Mouse (Mus musculus) CH12.LX (cell line): ENCODE measurements around the gene Akap3. TPM values are rescaled to one million over a fixed set of nuclear protein-coding genes. Genes with fewer than 3 reads are reported as not detected.

ENCODE experiments used
- DNase-seq: peaks from one replicate; pipeline ENCODE4 v3.0.0-alpha.2; 2013; ENCODE audit errors: extremely low read depth
- H3K27ac ChIP-seq: 2 replicates; pipeline ENCODE4 v1.5.1; 2012; ENCODE audit warnings: low read depth, mild to moderate bottlenecking, control low read depth, moderate library complexity; ENCODE audit not compliant: insufficient read depth
- H3K27me3 ChIP-seq: replicated peaks from 2 replicates; pipeline ENCODE3; 2012; ENCODE audit warnings: inconsistent platforms
- H3K36me3 ChIP-seq, 2 experiments: replicated peaks in 1 of 2; 2 replicates each; pipeline versions ENCODE3 to v1.6.1; 2012; ENCODE audit warnings: inconsistent platforms in 1 of 2, low read length in 1 of 2, mild to moderate bottlenecking in 1 of 2, mixed read lengths in 1 of 2, moderate library complexity in 1 of 2; ENCODE audit not compliant: control insufficient read depth in 1 of 2, insufficient read depth in 1 of 2
- H3K4me1 ChIP-seq, 2 experiments: 2 replicates each; pipeline ENCODE4 v1.6.1; 2012; ENCODE audit warnings: inconsistent platforms in 1 of 2, moderate library complexity in 1 of 2; ENCODE audit not compliant: insufficient read depth in 2 of 2, control insufficient read depth in 1 of 2
- H3K4me2 ChIP-seq: 2 replicates; pipeline ENCODE4 v1.6.1; 2012; ENCODE audit warnings: low read depth, mild to moderate bottlenecking, control low read depth; ENCODE audit not compliant: poor library complexity, insufficient read depth, severe bottlenecking
- H3K4me3 ChIP-seq, 3 experiments: fragments of 150-350 bp in 1 of 3; sonication (generic) in 1 of 3; replicated peaks in 1 of 3; 2 replicates each; pipeline versions ENCODE3 to v1.5.1; 2011 to 2012; ENCODE audit warnings: low read depth in 2 of 3, low read length in 2 of 3, mild to moderate bottlenecking in 2 of 3, moderate library complexity in 2 of 3, control low read depth in 1 of 3, improper control_type of control experiment in 1 of 3, inconsistent platforms in 1 of 3, mixed read lengths in 1 of 3; ENCODE audit not compliant: poor library complexity in 1 of 3
- H3K79me2 ChIP-seq: replicated peaks from 2 replicates; pipeline ENCODE4 v1.6.1; 2012; ENCODE audit warnings: mild to moderate bottlenecking, moderate library complexity; ENCODE audit not compliant: control insufficient read depth, poor library complexity, insufficient read depth, severe bottlenecking; ENCODE audit errors: extremely low read depth
- H3K9ac ChIP-seq: 2 replicates; pipeline ENCODE4 v1.6.1; 2012; ENCODE audit warnings: low read depth, mild to moderate bottlenecking, control low read depth, moderate library complexity; ENCODE audit not compliant: insufficient read depth
- H3K9me3 ChIP-seq: replicated peaks from 2 replicates; pipeline ENCODE3; 2012; ENCODE audit warnings: low read length, inconsistent platforms, mixed read lengths
- CHD2 ChIP-seq: IDR thresholded peaks from 2 replicates; pipeline ENCODE4 v1.6.1; 2011; ENCODE audit warnings: low read length, improper control_type of control experiment
- CTCF ChIP-seq, 2 experiments: IDR thresholded peaks in 1 of 2; conservative IDR thresholded peaks in 1 of 2; 2 replicates each; pipeline ENCODE4 v1.5.1; 2011 to 2012; ENCODE audit warnings: low read depth in 2 of 2, low read length in 2 of 2, improper control_type of control experiment in 1 of 2, inconsistent platforms in 1 of 2, mild to moderate bottlenecking in 1 of 2, moderate library complexity in 1 of 2
- ELF1 ChIP-seq: IDR thresholded peaks from 2 replicates; pipeline ENCODE4 v1.6.1; 2014; ENCODE audit warnings: low read depth, mild to moderate bottlenecking, inconsistent platforms, low read length, improper control_type of control experiment
- EP300 ChIP-seq: IDR thresholded peaks from 2 replicates; pipeline ENCODE4 v1.6.1; 2011; ENCODE audit warnings: low read length, improper control_type of control experiment
- ETS1 ChIP-seq: conservative IDR thresholded peaks from 2 replicates; pipeline ENCODE4 v1.6.1; 2012; ENCODE audit warnings: low read depth, mild to moderate bottlenecking, inconsistent platforms, low read length, improper control_type of control experiment, moderate library complexity
- GABPA ChIP-seq: IDR thresholded peaks from 2 replicates; pipeline ENCODE4 v1.6.1; 2012; ENCODE audit warnings: low read depth, low read length, improper control_type of control experiment, inconsistent platforms; ENCODE audit not compliant: insufficient replicate concordance
- HCFC1 ChIP-seq: IDR thresholded peaks from 2 replicates; pipeline ENCODE4 v1.6.1; 2012; ENCODE audit warnings: low read depth, mild to moderate bottlenecking, inconsistent platforms, low read length, improper control_type of control experiment
- IRF4 ChIP-seq: IDR thresholded peaks from 2 replicates; pipeline ENCODE4 v1.6.1; 2014; ENCODE audit warnings: low read depth, mild to moderate bottlenecking, inconsistent platforms, low read length, improper control_type of control experiment
- JUN ChIP-seq: IDR thresholded peaks from 2 replicates; pipeline ENCODE4 v1.6.1; 2011; ENCODE audit warnings: low read depth, mild to moderate bottlenecking, low read length, improper control_type of control experiment, moderate library complexity; ENCODE audit not compliant: insufficient read depth
- JUND ChIP-seq: conservative IDR thresholded peaks from 2 replicates; pipeline ENCODE4 v1.6.1; 2011; ENCODE audit warnings: low read depth, low read length, improper control_type of control experiment
- KAT2A ChIP-seq: IDR thresholded peaks from 2 replicates; pipeline ENCODE4 v1.6.1; 2012; ENCODE audit warnings: low read length, improper control_type of control experiment, inconsistent platforms; ENCODE audit not compliant: insufficient replicate concordance
- MAX ChIP-seq: IDR thresholded peaks from 2 replicates; pipeline ENCODE4 v1.6.1; 2011; ENCODE audit warnings: low read length, improper control_type of control experiment
- MAZ ChIP-seq: IDR thresholded peaks from 2 replicates; pipeline ENCODE4 v1.6.1; 2012; ENCODE audit warnings: low read depth, mild to moderate bottlenecking, inconsistent platforms, low read length, improper control_type of control experiment, moderate library complexity
- MEF2A ChIP-seq: IDR thresholded peaks from 2 replicates; pipeline ENCODE4 v1.6.1; 2014; ENCODE audit warnings: low read depth, mild to moderate bottlenecking, inconsistent platforms, low read length, improper control_type of control experiment, borderline replicate concordance
- MXI1 ChIP-seq: IDR thresholded peaks from 2 replicates; pipeline ENCODE4 v1.6.1; 2011; ENCODE audit warnings: mild to moderate bottlenecking, low read depth, low read length, improper control_type of control experiment
- MYC ChIP-seq: IDR thresholded peaks from 2 replicates; pipeline ENCODE4 v1.6.1; 2011; ENCODE audit warnings: low read depth, mild to moderate bottlenecking, improper control_type of control experiment, low read length
- NELFE ChIP-seq: IDR thresholded peaks from 2 replicates; pipeline ENCODE4 v1.6.1; 2011; ENCODE audit warnings: low read depth, low read length, improper control_type of control experiment
- NRF1 ChIP-seq: IDR thresholded peaks from 2 replicates; pipeline ENCODE4 v1.6.1; 2014; ENCODE audit warnings: low read depth, mild to moderate bottlenecking, inconsistent platforms, low read length, improper control_type of control experiment, moderate library complexity
- PAX5 ChIP-seq: IDR thresholded peaks from 2 replicates; pipeline ENCODE4 v1.6.1; 2012; ENCODE audit warnings: low read length, inconsistent platforms, mixed read lengths
- POLR2A ChIP-seq: IDR thresholded peaks from 2 replicates; pipeline ENCODE4 v1.6.1; 2011; ENCODE audit warnings: low read depth, mild to moderate bottlenecking, improper control_type of control experiment, low read length
- POLR2AphosphoS2 ChIP-seq: IDR thresholded peaks from 2 replicates; pipeline ENCODE4 v1.6.1; 2011; ENCODE audit warnings: low read depth, low read length, improper control_type of control experiment
- RAD21 ChIP-seq: IDR thresholded peaks from 2 replicates; pipeline ENCODE4 v1.6.1; 2011; ENCODE audit warnings: low read depth, mild to moderate bottlenecking, low read length, improper control_type of control experiment, moderate library complexity
- RCOR1 ChIP-seq: conservative IDR thresholded peaks from 2 replicates; pipeline ENCODE4 v1.6.1; 2012; ENCODE audit warnings: low read depth, mild to moderate bottlenecking, inconsistent platforms, low read length, improper control_type of control experiment
- SIN3A ChIP-seq: IDR thresholded peaks from 2 replicates; pipeline ENCODE4 v1.6.1; 2012; ENCODE audit warnings: low read length, improper control_type of control experiment, inconsistent platforms
- SMC3 ChIP-seq: IDR thresholded peaks from 2 replicates; pipeline ENCODE4 v1.6.1; 2011; ENCODE audit warnings: low read depth, low read length, improper control_type of control experiment
- TCF12 ChIP-seq: IDR thresholded peaks from 2 replicates; pipeline ENCODE4 v1.6.1; 2014; ENCODE audit warnings: low read depth, mild to moderate bottlenecking, inconsistent platforms, low read length, improper control_type of control experiment
- USF1 ChIP-seq: IDR thresholded peaks from 2 replicates; pipeline ENCODE4 v1.6.1; 2014; ENCODE audit warnings: low read depth, mild to moderate bottlenecking, inconsistent platforms, low read length, improper control_type of control experiment
- ZC3H11A ChIP-seq: IDR thresholded peaks from 2 replicates; pipeline ENCODE4 v1.6.1; 2012; ENCODE audit warnings: low read depth, mild to moderate bottlenecking, inconsistent platforms, low read length, improper control_type of control experiment
- ZKSCAN1 ChIP-seq: IDR thresholded peaks from 2 replicates; pipeline ENCODE4 v1.6.1; 2012; ENCODE audit warnings: low read depth, inconsistent platforms, low read length, improper control_type of control experiment, borderline replicate concordance
- ZMIZ1 ChIP-seq: IDR thresholded peaks from 2 replicates; pipeline ENCODE4 v1.6.1; 2012; ENCODE audit warnings: low read depth, mild to moderate bottlenecking, inconsistent platforms, low read length, improper control_type of control experiment
- ZNF384 ChIP-seq: IDR thresholded peaks from 2 replicates; pipeline ENCODE4 v1.6.1; 2012; ENCODE audit warnings: low read depth, low read length, improper control_type of control experiment, inconsistent platforms
- dilution Hi-C: fragments of 300-500 bp; cut with MboI; formaldehyde crosslinking; loops from 2 replicates; pipeline ENCODE4 v1.14.3; 2020; ENCODE audit warnings: low sequenced_read_pairs; ENCODE audit not compliant: extremely low pct_unique_long_range_greater_than_20kb, extremely low pct_ligation_motif_present
- in situ Hi-C: fragments of 300-500 bp; cut with MboI; formaldehyde crosslinking; loops from 3 replicates; pipeline ENCODE4 v1.14.3; 2019; ENCODE audit warnings: low sequenced_read_pairs, low pct_ligation_motif_present, low pct_unique_long_range_greater_than_20kb, mixed read lengths
- polyA plus RNA-seq: library from polyadenylated mRNA; unstranded; fragments of >175 nt; gene quantifications from 2 replicates; pipeline ENCODE4 v1.2.1, GENCODE M21; 2012; ENCODE audit warnings: low read depth; ENCODE audit not compliant: insufficient read length
- total RNA-seq, 2 experiments: library from RNA; depleted of rRNA; stranded (reverse); fragments of 300-350 nt in 1 of 2; fragments of >200 nt in 1 of 2; gene quantifications; 2 replicates each; pipeline ENCODE4 v1.2.3; 2012 to 2014

Gene Akap3
- total and polyA plus RNA-seq, 3 experiments: 1.2 to 2.0 (median 2.0) TPM

- Histone ChIP-seq H3K4me2 (no peak overlapping the region), H3K27ac (no peak overlapping the region), H3K4me1 (no peaks in the 10 kb centered on the region), H3K9me3 (no peaks in the 10 kb centered on the region), H3K36me3 (peaks cover 62 to 95% of the 10 kb centered on the region in 2 experiments), H3K27me3 (no peaks in the 10 kb centered on the region), H3K79me2 (no peaks in the 10 kb centered on the region), H3K9ac (no peak overlapping the region), H3K4me3 (no peak overlapping the region)
- in situ Hi-C loops (no loop called here), dilution Hi-C loops (no loop called here)
- DNase-seq: no peak
- no peak for TF ChIP-seq ETS1
- TF ChIP-seq IRF4: no peak
- no peak for TF ChIP-seq MXI1
- TF ChIP-seq RAD21: no peak
- no peak for TF ChIP-seq NELFE
- no peak for TF ChIP-seq JUND
- TF ChIP-seq ELF1: no peak
- TF ChIP-seq PAX5: no peak
- TF ChIP-seq POLR2A: no peak
- no peak for TF ChIP-seq POLR2AphosphoS2
- TF ChIP-seq GABPA: no peak
- TF ChIP-seq ZNF384: no peak
- TF ChIP-seq EP300: no peak
- no peak for TF ChIP-seq NRF1
- no peak for TF ChIP-seq CHD2
- no peak for TF ChIP-seq MEF2A
- no peak for TF ChIP-seq SIN3A
- no peak for TF ChIP-seq MAZ
- TF ChIP-seq SMC3: no peak
- TF ChIP-seq HCFC1: no peak
Measured at GRCm38 (mm10) chr6:126877118-126877517, 24.2 kb downstream of the Akap3 start.

GRCm38 (mm10) chr6:126907378-126907777 lies 54.5 kb downstream of the Akap3 start:
- H3K27me3 ChIP-seq: no peaks in the 10 kb centered on the region
- dilution Hi-C loops: no loop called here
- H3K27ac ChIP-seq: peak overlapping the region; percentile 72
- in situ Hi-C loops: no loop called here
- peaks cover 12 to 34% of the 10 kb centered on the region in 2 experiments; a peak in 3 of 4 replicates for H3K4me1 ChIP-seq
- 0 out of 2 replicates have a peak, but pooled peaks cover 4% of the 10 kb centered on the region for H3K79me2 ChIP-seq
- no peaks in the 10 kb centered on the region for H3K36me3 ChIP-seq
- peak overlapping the region; percentile 80 for H3K4me2 ChIP-seq
- H3K9me3 ChIP-seq: no peaks in the 10 kb centered on the region
- H3K9ac ChIP-seq: peak overlapping the region; percentile 81
- DNase-seq: peak; percentile 72
- peak overlapping the region; percentile 59 to 81 (median 74) for H3K4me3 ChIP-seq
- TF ChIP-seq POLR2AphosphoS2: 0 out of 2 replicates have a peak, but pooled peaks have one; percentile 45
- TF ChIP-seq USF1: no peak
- TF ChIP-seq MAX: no peak
- TF ChIP-seq CHD2: no peak
- no peak for TF ChIP-seq RCOR1
- TF ChIP-seq HCFC1: peak; percentile 56
- TF ChIP-seq CTCF (conservative IDR thresholded peaks at IDR 0.05 in 1 of 2, IDR thresholded peaks at IDR 0.05 in 1 of 2; ENCODE audit: low read depth in 2 of 2, low read length in 2 of 2): no peak
- TF ChIP-seq MYC: no peak
- TF ChIP-seq GABPA: no peak
- no peak for TF ChIP-seq IRF4
- TF ChIP-seq KAT2A: no peak
- TF ChIP-seq ZKSCAN1: no peak
- peak; percentile 13; the same call in 1 of the 2 replicates for TF ChIP-seq MEF2A
- no peak; the same call in 1 of the 2 replicates for TF ChIP-seq ZMIZ1
- no peak for TF ChIP-seq ZC3H11A
- peak; percentile 67 for TF ChIP-seq POLR2A
- no peak for TF ChIP-seq RAD21
- TF ChIP-seq TCF12: 0 out of 2 replicates have a peak, but pooled peaks have one; percentile 33
- peak; percentile 73 for TF ChIP-seq ELF1
- no peak for TF ChIP-seq JUN
- TF ChIP-seq ZNF384: peak; percentile 80
- TF ChIP-seq EP300: peak; percentile 5; the same call in 1 of the 2 replicates
- TF ChIP-seq NELFE: peak; percentile 80
- TF ChIP-seq SIN3A: 0 out of 2 replicates have a peak, but pooled peaks have one; percentile 52
